Mouse (Mus musculus) C2C12 (cell line): ENCODE data around the gene Ldb1. TPM values are rescaled to one million over a fixed set of nuclear protein-coding genes. Genes with fewer than 3 reads are reported as not detected.

Source experiments
- H3K27me3 ChIP-seq: one replicate; pipeline ENCODE4 v1.6.1; 2011; ENCODE audit not compliant: control insufficient read depth, insufficient read depth, insufficient read length
- H3K36me3 ChIP-seq: one replicate; pipeline ENCODE4 v1.6.1; 2011; ENCODE audit not compliant: control insufficient read depth, insufficient read depth
- H3K4me3 ChIP-seq: one replicate; pipeline ENCODE4 v1.5.1; 2011; ENCODE audit warnings: mild to moderate bottlenecking, control low read depth; ENCODE audit not compliant: poor library complexity, insufficient read depth, severe bottlenecking
- H3K79me2 ChIP-seq: one replicate; pipeline ENCODE4 v1.6.1; 2011; ENCODE audit not compliant: control insufficient read depth, insufficient read depth
- H3K79me3 ChIP-seq: one replicate; pipeline ENCODE4 v1.6.1; 2011; ENCODE audit warnings: low read depth, control low read depth
- H3ac ChIP-seq: one replicate; pipeline ENCODE3; 2011; ENCODE audit warnings: low read depth; ENCODE audit not compliant: control insufficient read depth, insufficient read length
- CEBPB ChIP-seq: IDR thresholded peaks from one replicate; pipeline ENCODE4 v1.6.1; 2011; ENCODE audit warnings: low read depth, mild to moderate bottlenecking, control low read depth, moderate library complexity
- CTCF ChIP-seq: IDR thresholded peaks from one replicate; pipeline ENCODE4 v1.5.1; 2011; ENCODE audit not compliant: control insufficient read depth, insufficient read depth, insufficient read length
- FOSL1 ChIP-seq: IDR thresholded peaks from one replicate; pipeline ENCODE4 v1.8.0; 2011; ENCODE audit warnings: mild to moderate bottlenecking, low read length; ENCODE audit not compliant: poor library complexity, insufficient read depth, severe bottlenecking
- MAX ChIP-seq: IDR thresholded peaks from one replicate; pipeline ENCODE4 v1.6.1; 2011; ENCODE audit warnings: mild to moderate bottlenecking, control low read depth
- MYOD1 ChIP-seq: IDR thresholded peaks from one replicate; pipeline ENCODE4 v1.6.1; 2011; ENCODE audit warnings: low read depth; ENCODE audit not compliant: control insufficient read depth, insufficient read length
- MYOG ChIP-seq: IDR thresholded peaks from one replicate; pipeline ENCODE4 v1.6.1; 2011; ENCODE audit not compliant: control insufficient read depth, insufficient read length; ENCODE audit errors: extremely low read depth
- USF1 ChIP-seq: IDR thresholded peaks from one replicate; pipeline ENCODE4 v1.6.1; 2011; ENCODE audit warnings: low read depth, mild to moderate bottlenecking, control low read depth, moderate library complexity
- polyA plus RNA-seq: library from polyadenylated mRNA; unstranded; fragments of >200 nt; fragmentation: generic; extraction: Trizol; gene quantifications from one replicate; pipeline ENCODE4 v1.2.1, GENCODE M21; 2012; ENCODE audit warnings: missing spikeins

The Ldb1 gene
- polyA plus RNA-seq, 1 experiment = 80.5 TPM

DNA sequence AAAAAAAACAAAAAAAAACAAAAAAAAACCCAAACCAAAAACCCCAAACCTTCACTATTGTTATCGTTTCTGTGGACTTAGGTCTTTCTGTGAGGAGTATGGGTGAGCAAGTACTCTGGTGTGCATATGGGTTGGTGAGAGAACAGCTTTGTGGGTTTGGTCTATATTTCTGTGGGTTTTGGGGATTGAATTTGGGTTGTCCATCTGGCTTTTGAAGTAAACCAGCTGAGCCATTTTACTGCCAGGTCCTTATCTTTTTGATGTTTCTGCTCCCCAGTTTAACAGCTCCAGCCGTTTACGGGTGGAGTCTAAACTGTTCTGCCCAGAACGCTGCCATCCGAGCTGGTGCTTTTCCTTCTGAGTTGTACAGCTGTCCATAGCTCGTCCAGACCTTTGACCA is 15.8 kb upstream of the Ldb1 start:
- H3K36me3 ChIP-seq = peaks cover 63% of the 10 kb centered on the region

DNA sequence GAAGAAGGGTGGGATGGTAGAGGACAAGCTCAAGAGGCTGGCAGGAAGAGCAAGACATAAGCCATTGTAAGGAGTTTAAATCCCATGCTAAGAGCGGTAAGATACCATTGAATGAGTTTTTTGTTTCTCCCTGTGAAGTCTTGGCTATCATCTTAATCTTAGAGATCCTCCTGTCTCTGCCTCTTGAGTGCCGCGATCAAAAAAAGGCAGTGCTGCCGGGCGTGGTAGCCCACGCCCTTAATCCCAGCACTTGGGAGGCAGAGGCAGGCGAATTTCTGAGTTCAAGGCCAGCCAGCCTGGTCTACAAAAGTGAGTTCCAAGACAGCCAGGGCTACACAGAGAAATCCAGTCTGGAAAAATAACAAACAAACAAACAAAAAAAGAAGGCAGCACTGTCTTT is 13.5 kb upstream of the Ldb1 start:
- Histone ChIP-seq H3K4me3 (no peak overlapping the region), H3ac (no peak overlapping the region), H3K79me2 (peaks cover 73% of the 10 kb centered on the region), H3K36me3 (peaks cover 39% of the 10 kb centered on the region), H3K27me3 (no peaks in the 10 kb centered on the region), H3K79me3 (peaks cover 66% of the 10 kb centered on the region)
- TF ChIP-seq USF1 (no peak), MAX (no peak), FOSL1 (no peak), CEBPB (no peak), CTCF (no peak), MYOG (no peak), MYOD1 (no peak)

More for the DNA sequence above, 15.8 kb upstream of the Ldb1 start:
- Histone ChIP-seq H3K79me2 (peaks cover 97% of the 10 kb centered on the region), H3ac (no peak overlapping the region), H3K79me3 (peaks cover 81% of the 10 kb centered on the region), H3K4me3 (no peak overlapping the region), H3K27me3 (no peaks in the 10 kb centered on the region)
- no peak for TF ChIP-seq MYOG
- no peak for TF ChIP-seq MYOD1
- TF ChIP-seq FOSL1 = no peak
- TF ChIP-seq USF1 = no peak
- TF ChIP-seq CEBPB = no peak
- TF ChIP-seq MAX = no peak
- no peak for TF ChIP-seq CTCF

DNA sequence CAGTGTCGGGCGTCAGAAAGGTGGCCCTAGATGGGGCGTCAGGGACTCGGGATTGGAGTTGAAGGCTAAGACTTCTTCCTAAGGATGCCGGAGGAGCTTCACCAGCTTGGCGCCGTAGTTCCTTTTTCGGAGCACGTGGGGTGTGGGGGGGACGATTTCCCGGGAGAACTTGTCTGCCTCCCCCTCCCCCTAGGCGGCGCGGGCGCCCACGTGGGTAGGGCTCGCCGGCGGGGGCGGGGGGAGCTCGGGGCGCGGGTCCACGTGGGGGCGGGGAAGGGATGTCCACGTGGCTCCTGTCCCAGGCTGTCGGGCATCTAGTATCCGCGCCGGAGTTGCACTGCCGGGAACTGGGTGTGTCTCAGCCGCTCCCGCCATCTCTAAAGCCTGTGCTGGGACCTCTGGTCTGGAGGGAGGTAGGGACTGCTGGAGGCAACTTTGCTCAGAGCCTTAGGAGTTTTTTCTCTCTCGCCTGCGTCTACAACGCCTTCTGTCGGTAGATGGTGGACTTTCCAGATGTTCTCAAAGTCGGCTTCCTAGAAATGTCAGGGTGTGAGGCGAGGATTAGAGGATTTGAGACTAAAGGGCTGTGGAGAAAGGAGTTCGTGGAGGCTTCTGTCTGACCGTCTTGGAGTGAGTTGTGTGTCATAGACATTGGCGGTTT is 12.1 kb upstream of the Ldb1 start:
- peaks cover 54% of the 10 kb centered on the region for H3K79me3 ChIP-seq
- peak overlapping the region; percentile 96 for H3K4me3 ChIP-seq
- peaks cover 59% of the 10 kb centered on the region for H3K79me2 ChIP-seq
- peaks cover 25% of the 10 kb centered on the region for H3K36me3 ChIP-seq
- H3ac ChIP-seq = peak overlapping the region; percentile 83
- H3K27me3 ChIP-seq = no peaks in the 10 kb centered on the region
- TF ChIP-seq MAX = peak; percentile 95
- TF ChIP-seq USF1 = peak; percentile 73
- TF ChIP-seq CEBPB = no peak
- no peak for TF ChIP-seq FOSL1
- no peak for TF ChIP-seq CTCF

- H3K79me2 ChIP-seq = peaks cover 53% of the 10 kb centered on the region
Measured at GRCm38 (mm10) chr19:46056388-46056946, 11.5 kb upstream of the Ldb1 start.

DNA sequence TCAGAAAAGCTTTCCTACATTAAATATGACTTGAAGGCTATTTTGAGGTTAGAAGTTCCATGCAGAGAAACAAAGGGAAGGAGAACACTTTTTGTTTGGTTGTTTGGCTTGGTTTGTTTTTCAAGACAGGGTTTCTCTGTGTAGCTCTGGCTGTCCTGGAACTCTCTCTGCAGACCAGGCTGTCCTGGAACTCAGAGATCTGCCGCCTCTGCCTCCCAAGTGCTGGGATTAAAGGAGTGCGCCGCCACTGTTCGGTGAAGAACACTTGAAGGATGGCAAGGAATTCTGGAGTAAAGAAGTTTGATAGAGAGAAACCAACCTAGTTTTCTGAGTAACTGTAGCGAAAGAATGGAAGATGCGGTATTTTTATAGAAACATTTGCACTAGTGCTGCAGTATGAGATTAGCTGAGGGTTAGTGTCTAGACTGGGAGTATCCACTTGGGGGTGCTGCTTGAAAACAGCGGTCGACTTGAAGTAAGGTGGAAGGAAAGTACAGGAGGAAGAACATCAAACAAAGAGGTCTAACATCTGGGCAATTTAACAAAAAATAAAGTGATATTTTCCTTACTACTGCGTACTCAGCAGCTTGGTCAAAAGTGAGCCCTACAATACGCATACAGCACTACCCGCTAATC is 10.9 kb upstream of the Ldb1 start:
- no peak for TF ChIP-seq CEBPB
- no peak for TF ChIP-seq CTCF
- TF ChIP-seq MAX = no peak
- TF ChIP-seq USF1 = no peak

More at GRCm38 (mm10) chr19:46056388-46056946, 11.5 kb upstream of the Ldb1 start:
- Histone ChIP-seq H3ac (peak overlapping the region; percentile 83), H3K27me3 (no peaks in the 10 kb centered on the region), H3K4me3 (peak overlapping the region; percentile 96), H3K79me3 (peaks cover 48% of the 10 kb centered on the region), H3K36me3 (peaks cover 19% of the 10 kb centered on the region)
- TF ChIP-seq MYOD1 = no peak
- TF ChIP-seq USF1 = no peak
- TF ChIP-seq CEBPB = no peak
- TF ChIP-seq CTCF = no peak
- no peak for TF ChIP-seq FOSL1
- TF ChIP-seq MAX = no peak
- no peak for TF ChIP-seq MYOG

More for the DNA sequence above, 10.9 kb upstream of the Ldb1 start:
- Histone ChIP-seq H3K79me3 (peaks cover 42% of the 10 kb centered on the region), H3K79me2 (peaks cover 47% of the 10 kb centered on the region), H3K36me3 (peaks cover 13% of the 10 kb centered on the region), H3ac (no peak overlapping the region), H3K27me3 (no peaks in the 10 kb centered on the region), H3K4me3 (no peak overlapping the region)
